Mouse (Mus musculus) spleen, adult 2 months (tissue): ENCODE results near the gene Ncoa1. TPM values are rescaled to one million over a fixed set of nuclear protein-coding genes. Genes with fewer than 3 reads are reported as not detected.

Source experiments
- DNase-seq, 2 experiments: peaks; one replicate each; pipeline versions ENCODE4 v3.0.0 to v3.0.0-alpha.2; 2012 to 2021; ENCODE audit warnings: low spot score in 2 of 2, low read depth in 1 of 2
- H3K27ac ChIP-seq: fragments of 200-500 bp; 2 replicates; pipeline ENCODE4 v1.5.1; 2012; ENCODE audit warnings: low read length, inconsistent platforms; ENCODE audit not compliant: insufficient read depth
- H3K27me3 ChIP-seq: fragments of 200-500 bp; 2 replicates; pipeline ENCODE4 v1.6.1; 2012; ENCODE audit warnings: mild to moderate bottlenecking, moderate library complexity, low read length, inconsistent platforms; ENCODE audit not compliant: control insufficient read depth, insufficient read depth
- H3K36me3 ChIP-seq: fragments of 200-500 bp; 2 replicates; pipeline ENCODE4 v1.6.1; 2012; ENCODE audit warnings: mild to moderate bottlenecking, low read length, inconsistent platforms; ENCODE audit not compliant: control insufficient read depth, insufficient read depth
- H3K4me1 ChIP-seq: fragments of 200-500 bp; 2 replicates; pipeline ENCODE4 v1.6.1; 2011; ENCODE audit warnings: inconsistent platforms; ENCODE audit not compliant: control insufficient read depth, insufficient read depth, insufficient read length
- H3K4me3 ChIP-seq: fragments of 200-500 bp; 2 replicates; pipeline ENCODE4 v1.5.1; 2011; ENCODE audit warnings: mild to moderate bottlenecking, inconsistent platforms; ENCODE audit not compliant: insufficient read depth, insufficient read length; ENCODE audit errors: extremely low read depth
- CTCF ChIP-seq: fragments of 200-500 bp; IDR thresholded peaks from 2 replicates; pipeline ENCODE4 v1.5.1; 2011; ENCODE audit warnings: mild to moderate bottlenecking, inconsistent platforms; ENCODE audit not compliant: insufficient read depth, insufficient read length, insufficient replicate concordance; ENCODE audit errors: extremely low read depth
- POLR2A ChIP-seq: fragments of 200-500 bp; IDR thresholded peaks from 2 replicates; pipeline ENCODE4 v1.6.1; 2011; ENCODE audit warnings: low read depth, low read length, inconsistent platforms
- WGBS: fragments of 180-500 bp; shearing (Covaris S2); methylation state at CpG from one replicate; pipeline ENCODE4 v1.1.7; 2018; 5-methylcytosine and 5-hydroxymethylcytosine counted together
- polyA plus RNA-seq: library from polyadenylated mRNA; depleted of rRNA; stranded (reverse); fragments of >200 nt; gene quantifications from 2 replicates; pipeline ENCODE4 v1.2.3, GENCODE M21; 2012

Ncoa1 gene
- polyA plus RNA-seq, 1 experiment, result 14.7 TPM

DNA sequence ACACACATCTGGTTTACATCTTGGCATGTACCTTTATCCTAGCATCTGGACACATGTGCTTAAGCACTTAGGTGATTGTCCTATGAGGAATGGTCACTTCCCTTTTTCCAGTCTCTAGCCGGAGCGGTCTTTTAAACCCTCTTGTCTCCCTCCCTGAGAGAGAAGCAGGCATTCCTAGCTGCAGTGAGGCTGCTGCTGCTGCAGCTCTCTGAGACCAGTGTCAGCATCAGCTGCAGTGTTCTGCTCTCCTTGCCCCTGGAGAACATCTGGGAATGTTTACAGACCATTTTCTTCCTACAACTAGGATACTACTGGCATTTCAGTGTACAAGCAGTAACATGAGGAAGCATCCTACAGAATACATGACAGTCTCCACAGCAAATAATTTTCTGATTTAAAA lies 133.8 kb downstream of the Ncoa1 start:
- 99% methylated on average over 2 of the region's 2 CpGs for WGBS

GRCm38 (mm10) chr12:4342087-4342486 lies 134.9 kb downstream of the Ncoa1 start:
- no peak overlapping the region for H3K4me3 ChIP-seq
- H3K27ac ChIP-seq, result no peak overlapping the region
- no peak for DNase-seq
- 75% methylated on average over 3 of the region's 3 CpGs for WGBS
- H3K36me3 ChIP-seq, result peaks cover 7% of the 10 kb centered on the region; the same call in 1 of the 2 replicates
- H3K27me3 ChIP-seq, result no peaks in the 10 kb centered on the region
- TF ChIP-seq POLR2A (no peak), CTCF (no peak)
- no peaks in the 10 kb centered on the region for H3K4me1 ChIP-seq

More for the DNA sequence above, 133.8 kb downstream of the Ncoa1 start:
- Histone ChIP-seq H3K27ac (no peak overlapping the region), H3K27me3 (no peaks in the 10 kb centered on the region), H3K36me3 (peaks cover 3% of the 10 kb centered on the region; the same call in 1 of the 2 replicates), H3K4me3 (no peak overlapping the region), H3K4me1 (no peaks in the 10 kb centered on the region)
- no peak for DNase-seq
- no peak for TF ChIP-seq POLR2A
- TF ChIP-seq CTCF, result no peak

GRCm38 (mm10) chr12:4340325-4340924 lies 136.6 kb downstream of the Ncoa1 start:
- no peaks in the 10 kb centered on the region for H3K4me1 ChIP-seq
- 86% methylated on average over 3 of the region's 3 CpGs for WGBS
- H3K27ac ChIP-seq, result no peak overlapping the region
- peaks cover 9% of the 10 kb centered on the region; the same call in 1 of the 2 replicates for H3K36me3 ChIP-seq
- no peak for DNase-seq
- H3K4me3 ChIP-seq, result no peak overlapping the region
- H3K27me3 ChIP-seq, result no peaks in the 10 kb centered on the region
- TF ChIP-seq CTCF (no peak), POLR2A (no peak)

DNA sequence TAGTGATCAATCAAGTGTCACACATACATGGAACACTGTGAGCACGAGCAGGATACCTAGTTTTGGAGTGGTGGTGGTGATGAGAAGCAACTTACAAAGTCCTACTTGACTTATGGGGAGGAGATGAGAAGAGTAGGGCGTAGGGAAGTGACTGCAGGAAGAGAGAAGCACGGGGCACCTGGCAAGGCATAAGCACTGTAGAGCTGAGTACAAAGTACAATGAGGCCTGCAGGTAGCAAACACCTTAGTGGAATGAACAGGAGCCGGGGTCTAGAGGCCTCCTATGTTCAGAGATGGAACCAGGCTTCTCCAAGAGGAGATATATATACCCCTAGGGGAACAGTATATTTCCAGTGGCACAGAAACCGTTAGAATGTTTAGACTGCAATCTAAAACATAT lies 153.4 kb downstream of the Ncoa1 start:
- TF ChIP-seq CTCF (no peak), POLR2A (no peak)
- Histone ChIP-seq H3K27me3 (no peaks in the 10 kb centered on the region), H3K4me1 (no peaks in the 10 kb centered on the region), H3K36me3 (peaks cover 4% of the 10 kb centered on the region; the same call in 1 of the 2 replicates), H3K27ac (no peak overlapping the region), H3K4me3 (no peak overlapping the region)
- WGBS, result 89% methylated on average over 5 of the region's 5 CpGs
- no peak for DNase-seq

DNA sequence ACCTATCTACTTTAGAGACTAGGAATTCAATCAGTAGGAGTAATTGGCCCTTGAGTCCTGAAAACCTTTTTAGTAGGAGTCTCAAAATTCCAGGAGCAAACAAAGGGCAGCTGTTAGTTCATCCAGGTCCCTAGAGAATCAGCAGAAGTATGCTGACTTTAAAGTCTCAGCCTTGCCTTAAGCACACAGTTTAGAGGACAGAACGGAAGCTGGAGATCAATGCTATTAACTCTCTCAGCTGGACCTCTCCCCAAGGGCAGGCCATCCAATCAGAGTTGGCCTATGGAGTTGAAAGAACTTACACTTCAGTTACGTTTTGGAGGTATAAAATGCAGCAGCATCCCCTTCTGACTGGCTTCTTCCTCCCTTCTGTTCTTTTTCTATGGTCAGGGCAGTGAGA lies 154.8 kb downstream of the Ncoa1 start:
- WGBS, result 93% methylated on average over 2 of the region's 2 CpGs
- TF ChIP-seq POLR2A (no peak), CTCF (no peak)
- Histone ChIP-seq H3K27ac (no peak overlapping the region), H3K36me3 (peaks cover 4% of the 10 kb centered on the region; the same call in 1 of the 2 replicates), H3K4me3 (no peak overlapping the region), H3K4me1 (no peaks in the 10 kb centered on the region), H3K27me3 (no peaks in the 10 kb centered on the region)
- no peak for DNase-seq

DNA sequence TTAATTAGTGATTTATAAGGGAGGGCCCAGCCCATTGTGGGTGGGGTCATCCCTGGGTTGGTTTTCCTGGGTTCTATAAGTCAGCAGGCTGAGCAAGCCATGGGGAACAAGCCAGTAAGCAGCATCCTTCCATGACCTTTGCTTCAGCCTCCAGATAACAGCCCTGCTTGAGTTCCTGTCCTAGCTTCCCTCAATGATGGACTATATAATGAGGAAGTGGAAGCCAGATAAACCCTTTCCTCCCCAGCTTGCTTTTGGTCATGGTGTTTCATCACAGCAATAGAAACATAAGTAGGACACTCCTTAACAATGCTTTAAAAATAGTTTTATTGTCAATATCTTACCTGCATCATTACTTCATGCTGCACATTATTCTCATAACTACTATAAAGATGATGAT lies 163.2 kb downstream of the Ncoa1 start:
- TF ChIP-seq CTCF, result no peak
- no peak for TF ChIP-seq POLR2A
- Histone ChIP-seq H3K36me3 (peaks cover 4% of the 10 kb centered on the region; the same call in 1 of the 2 replicates), H3K27me3 (no peaks in the 10 kb centered on the region), H3K4me3 (no peak overlapping the region), H3K27ac (no peak overlapping the region), H3K4me1 (no peaks in the 10 kb centered on the region)
- no peak for DNase-seq

DNA sequence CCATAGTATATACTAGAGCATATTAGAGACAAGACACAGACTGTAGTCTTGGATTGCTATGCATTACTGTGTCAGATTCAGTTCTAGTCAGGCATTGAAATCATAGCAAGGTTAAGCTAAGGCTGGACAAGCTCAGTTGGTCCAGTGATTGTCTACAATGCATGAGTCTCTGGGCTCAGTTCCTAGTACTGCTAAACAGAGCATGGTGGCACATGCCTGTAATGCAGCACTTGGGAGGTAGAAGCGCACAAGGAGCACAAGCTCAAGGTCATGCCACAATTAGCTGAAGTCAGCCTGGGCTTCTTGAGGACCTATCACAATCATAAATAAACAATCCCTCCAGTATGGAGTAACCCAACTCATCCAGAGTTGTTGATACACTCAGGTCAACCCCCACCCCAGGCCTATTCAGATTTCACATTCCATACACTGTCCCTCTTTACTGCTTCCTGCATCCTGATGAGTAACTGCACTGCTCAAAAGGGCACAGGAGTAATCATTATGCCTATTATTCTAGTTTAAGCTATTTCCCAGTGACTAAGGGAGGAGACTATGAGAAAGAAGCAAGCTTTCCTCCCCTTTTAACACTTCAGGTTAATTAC lies 170.2 kb downstream of the Ncoa1 start:
- H3K4me1 ChIP-seq, result no peaks in the 10 kb centered on the region
- no peaks in the 10 kb centered on the region for H3K27me3 ChIP-seq
- no peak overlapping the region for H3K27ac ChIP-seq
- H3K36me3 ChIP-seq, result peaks cover 2% of the 10 kb centered on the region; the same call in 1 of the 2 replicates
- no peak for TF ChIP-seq CTCF
- no peak for DNase-seq
- no peak overlapping the region for H3K4me3 ChIP-seq
- WGBS, result 100% methylated on average over 1 of the region's 1 CpGs
